Comparison of ENCODE assay signal across 9 mouse cellular contexts in the genomic region with DNA sequence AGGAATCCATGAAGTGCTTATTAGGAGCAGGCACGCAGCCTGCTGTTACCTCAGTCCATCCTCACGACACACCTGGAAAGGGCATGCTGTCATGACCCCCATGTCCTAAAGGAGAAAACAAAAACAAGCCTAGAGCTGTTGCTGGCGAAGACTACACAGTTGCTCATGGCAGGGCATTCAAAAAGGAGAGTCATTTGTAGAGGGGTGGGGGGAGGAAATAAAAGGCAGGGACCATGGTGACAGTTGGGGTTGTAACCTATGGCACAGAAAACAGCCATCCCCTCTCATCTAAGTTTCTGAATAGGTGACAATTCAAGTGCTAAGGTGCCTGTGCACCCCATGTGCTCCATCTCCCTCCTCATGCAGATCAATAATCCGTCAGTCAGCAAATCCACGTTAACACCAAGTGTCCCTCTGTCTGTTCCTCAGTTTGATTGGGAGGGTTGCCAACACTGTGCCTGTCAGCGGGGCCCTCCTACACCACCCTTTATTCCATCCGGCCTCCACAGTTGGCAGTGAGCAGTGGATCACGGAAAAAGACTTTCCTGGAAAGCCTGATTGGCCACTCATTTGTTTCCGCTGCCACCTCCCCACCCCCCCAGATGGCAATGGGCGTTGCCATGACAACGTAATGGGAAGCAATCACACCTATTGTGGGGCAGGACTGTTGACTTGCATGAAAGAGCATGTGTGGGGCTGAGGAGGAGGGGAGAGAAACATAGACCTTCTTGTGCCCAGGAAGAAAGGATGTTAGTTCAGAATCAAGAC.
DNase-seq lines count a peak whose midpoint lies in the region; ATAC-seq and TF ChIP-seq lines count a peak whose summit lies in the region.
"Had no signal": no experiment of that assay in that cellular context is flagged by ENCODE, and none has a peak within 500 bp of the region (broad histone marks: within the 10 kb centered on the region; RNA-seq: fewer than 3 reads in every experiment).

No protein-coding gene starts in this region.

- 0 out of 2 replicates have a peak, but pooled peaks have one; percentile 11 for ATAC-seq in common myeloid progenitor, adult 5-6 weeks (replicated peaks; ENCODE audit: low read depth, poor library complexity, severe bottlenecking)
- no peak for ATAC-seq in embryonic facial prominence, embryonic 14.5 days (ENCODE audit: low read depth)
- peak; percentile 85 for ATAC-seq in midbrain, embryonic 15.5 days (replicated peaks)

- 25% methylated on average over 11 of the region's 11 CpGs for WGBS in embryonic facial prominence, embryonic 14.5 days
- WGBS in midbrain, embryonic 15.5 days = 12% methylated on average over 11 of the region's 11 CpGs
- WGBS in thymus, adult 2 months = 53% methylated on average over 11 of the region's 11 CpGs

- H3K4me2 ChIP-seq in embryonic facial prominence, embryonic 14.5 days (ENCODE audit: low read depth, low read length) = 0 out of 2 replicates have a peak overlapping the region, but pooled peaks have one; percentile 16
- H3K4me2 ChIP-seq in midbrain, embryonic 15.5 days = peak overlapping the region; percentile 33
- H3K4me2 ChIP-seq: limb, embryonic 15.5 days; stomach, embryonic 15.5 days had no signal

- no peaks in the 10 kb centered on the region for H3K27me3 ChIP-seq in embryonic facial prominence, embryonic 14.5 days (replicated peaks; ENCODE audit: control insufficient read depth, insufficient read depth, low read length)
- no peaks in the 10 kb centered on the region for H3K27me3 ChIP-seq in midbrain, embryonic 15.5 days (replicated peaks)
- no peaks in the 10 kb centered on the region for H3K27me3 ChIP-seq in thymus, adult 2 months (ENCODE audit: control insufficient read depth, insufficient read depth, low read length)
- H3K27me3 ChIP-seq: limb, embryonic 15.5 days; stomach, embryonic 15.5 days had no signal

- TF ChIP-seq POLR2A in thymus, adult 2 months (IDR thresholded peaks at IDR 0.05; ENCODE audit: control insufficient read depth, extremely low read depth, insufficient read depth, low read length, poor library complexity) = no peak

- DNase-seq in embryonic facial prominence, embryonic 14.5 days (ENCODE audit: low spot score) = peak; percentile 53
- peak; percentile 70 to 84 for DNase-seq in layer of hippocampus, adult 2 months (ENCODE audit: low spot score in 2 of 2)
- no peak for DNase-seq in c-Kit-positive CD71-positive TER-119-positive erythroid progenitor cells, embryonic 14.5 days (ENCODE audit: low spot score)
- no peak for DNase-seq in thymus, adult 2 months
- DNase-seq in heart, postnatal 14 days = no peak

- H3K4me1 ChIP-seq in embryonic facial prominence, embryonic 14.5 days (ENCODE audit: control insufficient read depth, insufficient read depth, low read length) = peaks cover 5% of the 10 kb centered on the region; the same call in 1 of the 2 replicates
- peaks cover 51% of the 10 kb centered on the region for H3K4me1 ChIP-seq in midbrain, embryonic 15.5 days
- H3K4me1 ChIP-seq in thymus, adult 2 months (replicated peaks; ENCODE audit: control insufficient read depth, insufficient read depth, low read length) = no peaks in the 10 kb centered on the region
- H3K4me1 ChIP-seq: stomach, embryonic 15.5 days had no signal

- no peaks in the 10 kb centered on the region for H3K36me3 ChIP-seq in embryonic facial prominence, embryonic 14.5 days (ENCODE audit: control insufficient read depth, insufficient read depth, low read length)
- H3K36me3 ChIP-seq in midbrain, embryonic 15.5 days (replicated peaks) = no peaks in the 10 kb centered on the region
- H3K36me3 ChIP-seq in thymus, adult 2 months (ENCODE audit: control insufficient read depth, insufficient read depth, low read length) = no peaks in the 10 kb centered on the region
- H3K36me3 ChIP-seq: limb, embryonic 15.5 days; stomach, embryonic 15.5 days had no signal

- no peaks in the 10 kb centered on the region for H3K9me3 ChIP-seq in embryonic facial prominence, embryonic 14.5 days (ENCODE audit: control insufficient read depth, low read length)
- no peaks in the 10 kb centered on the region for H3K9me3 ChIP-seq in midbrain, embryonic 15.5 days
- H3K9me3 ChIP-seq: limb, embryonic 15.5 days; stomach, embryonic 15.5 days had no signal

- H3K4me3 ChIP-seq in embryonic facial prominence, embryonic 14.5 days (ENCODE audit: low read depth, low read length) = no peak overlapping the region
- no peak overlapping the region for H3K4me3 ChIP-seq in layer of hippocampus, adult 2 months
- H3K4me3 ChIP-seq in midbrain, embryonic 15.5 days = no peak overlapping the region
- no peak overlapping the region for H3K4me3 ChIP-seq in thymus, adult 2 months (ENCODE audit: control insufficient read depth, insufficient read depth, low read length)
- H3K4me3 ChIP-seq: limb, embryonic 15.5 days; stomach, embryonic 15.5 days had no signal

- intact Hi-C loops in heart, postnatal 14 days (cut with DNase I) = no loop called here

- H3K27ac ChIP-seq in embryonic facial prominence, embryonic 14.5 days (replicated peaks; ENCODE audit: low read depth, low read length) = no peak overlapping the region
- H3K27ac ChIP-seq in layer of hippocampus, adult 2 months = peak overlapping the region; percentile 67
- peak overlapping the region; percentile 61 for H3K27ac ChIP-seq in midbrain, embryonic 15.5 days
- no peak overlapping the region for H3K27ac ChIP-seq in thymus, adult 2 months (ENCODE audit: control insufficient read depth, insufficient read depth, low read length)
- H3K27ac ChIP-seq: limb, embryonic 15.5 days; stomach, embryonic 15.5 days had no signal

- H3K9ac ChIP-seq in embryonic facial prominence, embryonic 14.5 days (ENCODE audit: low read depth, low read length) = no peak overlapping the region
- no peak overlapping the region for H3K9ac ChIP-seq in midbrain, embryonic 15.5 days
- H3K9ac ChIP-seq: limb, embryonic 15.5 days; stomach, embryonic 15.5 days had no signal

- no peak for TF ChIP-seq CTCF in layer of hippocampus, adult 2 months (conservative IDR thresholded peaks at IDR 0.05)
- no peak for TF ChIP-seq CTCF in thymus, adult 2 months (IDR thresholded peaks at IDR 0.05; ENCODE audit: borderline replicate concordance, control insufficient read depth, extremely low read depth, insufficient read depth, low read length, poor library complexity)

Comparison
In these comparisons a context has a peak if more than half of its experiments do, and no peak if none do; other contexts are left out.
1. DNase-seq: peak in embryonic facial prominence, embryonic 14.5 days (single experiment) and layer of hippocampus, adult 2 months (2 of 2); none in c-Kit-positive CD71-positive TER-119-positive erythroid progenitor cells, embryonic 14.5 days (single experiment), thymus, adult 2 months (single experiment) and heart, postnatal 14 days (0 of 2).
2. H3K27ac ChIP-seq: peak in layer of hippocampus, adult 2 months (single experiment) and midbrain, embryonic 15.5 days (single experiment); none in embryonic facial prominence, embryonic 14.5 days (single experiment) and thymus, adult 2 months (single experiment).